Mouse (Mus musculus) kidney, adult 2 months (tissue): ENCODE data around the gene Zfx. TPM values are rescaled to one million over a fixed set of nuclear protein-coding genes. Genes with fewer than 3 reads are reported as not detected.

Source experiments
- DNase-seq: peaks from one replicate; pipeline ENCODE4 v3.0.0; 2021
- H3K27ac ChIP-seq: fragments of 200-500 bp; 2 replicates; pipeline ENCODE4 v1.5.1; 2012; ENCODE audit warnings: low read depth, low read length, control low read depth, inconsistent platforms; ENCODE audit not compliant: insufficient read depth
- H3K27me3 ChIP-seq: fragments of 200-500 bp; replicated peaks from 2 replicates; pipeline ENCODE4 v1.6.1; 2012; ENCODE audit warnings: mild to moderate bottlenecking, moderate library complexity, low read length, inconsistent platforms; ENCODE audit not compliant: control insufficient read depth, insufficient read depth
- H3K36me3 ChIP-seq: fragments of 200-500 bp; 2 replicates; pipeline ENCODE4 v1.6.1; 2012; ENCODE audit warnings: mild to moderate bottlenecking, moderate library complexity, low read length, inconsistent platforms; ENCODE audit not compliant: control insufficient read depth, insufficient read depth
- H3K4me1 ChIP-seq: fragments of 200-500 bp; 2 replicates; pipeline ENCODE4 v1.6.1; 2011; ENCODE audit warnings: low read length; ENCODE audit not compliant: control insufficient read depth, insufficient read depth
- H3K4me3 ChIP-seq: fragments of 200-500 bp; 2 replicates; pipeline ENCODE4 v1.5.1; 2011; ENCODE audit warnings: mild to moderate bottlenecking, low read depth, low read length, control low read depth; ENCODE audit not compliant: insufficient read depth
- CTCF ChIP-seq: fragments of 200-500 bp; conservative IDR thresholded peaks from 2 replicates; pipeline ENCODE4 v1.5.1; 2011; ENCODE audit warnings: low read depth, mild to moderate bottlenecking, control low read depth, low read length, moderate library complexity, mixed read lengths; ENCODE audit not compliant: insufficient read depth, insufficient read length
- POLR2A ChIP-seq: fragments of 200-500 bp; IDR thresholded peaks from one replicate; pipeline ENCODE4 v1.6.1; 2011; ENCODE audit warnings: low read depth, low read length, control low read depth
- WGBS: fragments of 180-500 bp; shearing (Covaris S2); methylation state at CpG from one replicate; pipeline ENCODE4 v1.1.7; 2018; 5-methylcytosine and 5-hydroxymethylcytosine counted together
- polyA plus RNA-seq: library from polyadenylated mRNA; depleted of rRNA; stranded (reverse); fragments of >200 nt; gene quantifications from 2 replicates; pipeline ENCODE4 v1.2.3, GENCODE M21; 2012

Gene Zfx
- polyA plus RNA-seq, 1 experiment = 5.4 TPM

DNA sequence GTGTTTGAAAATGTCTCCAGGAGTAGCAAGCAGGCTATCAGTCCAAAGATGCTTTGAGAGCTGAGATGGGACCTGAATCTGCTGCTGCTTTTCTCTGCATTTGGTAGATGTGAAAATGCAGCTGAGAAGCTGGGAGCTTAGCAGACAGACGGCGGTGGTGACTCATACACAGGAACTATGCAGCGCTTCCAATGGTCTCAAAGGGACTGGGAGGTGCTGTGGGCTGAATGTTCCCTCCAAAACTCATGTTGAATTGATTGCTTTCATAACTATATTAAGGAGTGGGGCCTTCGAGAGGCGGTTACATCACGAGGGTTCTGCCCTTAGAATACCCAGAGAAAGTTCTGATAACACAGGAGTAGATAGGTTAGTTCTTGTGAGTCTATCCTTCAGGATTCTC is 62.3 kb downstream of the Zfx start:
- no peaks in the 10 kb centered on the region for H3K27me3 ChIP-seq
- peak overlapping the region; percentile 28; the same call in 1 of the 2 replicates for H3K4me3 ChIP-seq
- TF ChIP-seq CTCF (no peak), POLR2A (no peak)
- no peaks in the 10 kb centered on the region for H3K4me1 ChIP-seq
- no peak overlapping the region for H3K27ac ChIP-seq
- peak; percentile 7 for DNase-seq
- no peaks in the 10 kb centered on the region for H3K36me3 ChIP-seq
- 45% methylated on average over 6 of the region's 6 CpGs for WGBS

DNA sequence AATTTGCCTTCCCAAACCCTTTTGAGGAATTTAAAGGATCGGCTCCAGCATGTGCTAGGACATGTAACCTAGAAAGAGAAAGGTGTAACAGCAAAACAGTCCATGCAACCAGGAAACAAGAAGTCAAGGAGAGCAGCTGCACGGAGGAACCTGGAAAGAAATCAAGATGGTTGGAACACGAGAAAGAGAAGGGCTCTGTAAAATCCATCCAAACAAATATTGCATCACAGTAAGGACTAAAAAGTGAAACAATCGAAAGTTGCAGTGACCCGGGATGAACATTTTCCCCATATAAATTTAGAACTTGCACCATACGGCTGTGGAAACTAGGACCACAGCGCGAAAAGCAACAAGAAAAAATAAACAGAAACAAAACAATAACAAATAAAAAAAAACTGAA is 62.8 kb downstream of the Zfx start:
- Histone ChIP-seq H3K36me3 (no peaks in the 10 kb centered on the region), H3K4me3 (no peak overlapping the region), H3K4me1 (no peaks in the 10 kb centered on the region), H3K27ac (no peak overlapping the region), H3K27me3 (no peaks in the 10 kb centered on the region)
- 45% methylated on average over 8 of the region's 8 CpGs for WGBS
- no peak for TF ChIP-seq CTCF
- no peak for TF ChIP-seq POLR2A
- DNase-seq = no peak

DNA sequence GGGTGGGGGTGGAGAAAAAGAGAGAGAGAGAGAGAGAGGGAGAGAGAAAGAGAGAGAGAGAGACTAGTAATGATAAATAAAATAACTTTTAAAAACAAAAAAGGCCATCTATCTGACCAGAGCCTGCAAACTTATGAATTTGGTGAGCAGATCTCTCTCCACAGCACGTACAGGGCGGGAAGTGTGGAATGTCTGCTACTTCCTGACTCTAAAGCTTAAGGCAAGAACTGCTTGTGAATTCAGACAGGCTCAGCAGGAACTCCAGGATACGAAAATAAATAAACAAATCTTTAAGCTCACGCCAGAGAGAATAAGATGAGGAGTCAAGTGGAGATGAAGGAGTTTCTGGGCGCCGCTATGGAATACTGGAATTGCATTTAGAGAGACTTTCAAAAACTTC is 64.8 kb downstream of the Zfx start:
- TF ChIP-seq POLR2A (no peak), CTCF (no peak)
- H3K27me3 ChIP-seq = no peaks in the 10 kb centered on the region
- H3K4me1 ChIP-seq = no peaks in the 10 kb centered on the region
- 36% methylated on average over 6 of the region's 6 CpGs for WGBS
- no peak for DNase-seq
- no peak overlapping the region for H3K27ac ChIP-seq
- no peak overlapping the region for H3K4me3 ChIP-seq
- H3K36me3 ChIP-seq = no peaks in the 10 kb centered on the region

DNA sequence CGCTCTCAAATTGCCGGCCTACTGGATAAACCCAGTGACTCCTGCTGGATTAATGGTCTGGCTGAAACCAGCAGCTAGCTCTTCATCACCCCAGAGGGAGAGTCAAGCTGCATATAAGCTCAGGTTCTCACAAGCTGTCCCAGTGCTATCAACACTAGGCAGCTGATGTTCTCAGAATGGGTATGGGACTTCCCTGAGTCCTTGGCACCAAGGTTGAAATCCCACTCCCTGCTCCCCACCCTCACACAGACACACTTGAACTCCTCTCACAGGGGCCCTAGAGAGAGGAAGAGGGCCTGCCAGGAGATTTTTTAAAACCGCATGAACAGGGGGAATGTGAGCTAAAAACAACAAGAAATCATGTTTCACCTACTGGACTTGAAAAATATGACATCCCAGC is 74.5 kb downstream of the Zfx start:
- 72% methylated on average over 3 of the region's 3 CpGs for WGBS
- Histone ChIP-seq H3K27me3 (no peaks in the 10 kb centered on the region), H3K36me3 (no peaks in the 10 kb centered on the region), H3K4me1 (no peaks in the 10 kb centered on the region; the same call in 1 of the 2 replicates), H3K27ac (no peak overlapping the region), H3K4me3 (no peak overlapping the region)
- DNase-seq = no peak
- TF ChIP-seq POLR2A = no peak
- TF ChIP-seq CTCF = no peak

DNA sequence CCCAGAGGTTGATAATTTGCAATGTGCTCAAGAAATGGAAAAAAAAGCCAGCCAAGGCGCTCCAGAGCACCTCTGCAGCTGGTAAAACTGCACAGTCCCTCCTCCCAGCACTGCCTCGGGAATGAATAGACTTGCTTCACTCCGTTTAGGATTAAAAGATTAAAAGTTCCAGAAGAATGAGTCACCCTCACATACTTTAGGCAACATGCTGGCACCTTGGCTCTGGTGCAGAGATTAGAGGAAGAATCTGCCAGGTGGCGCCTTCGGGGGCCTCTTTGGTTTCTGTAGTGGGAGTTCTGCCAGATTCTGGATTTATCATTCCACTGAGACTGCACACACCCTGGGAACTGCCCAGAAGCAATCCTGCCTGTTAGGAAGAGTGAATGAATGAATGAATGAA is 75.5 kb downstream of the Zfx start:
- WGBS = 16% methylated on average over 5 of the region's 5 CpGs
- no peaks in the 10 kb centered on the region for H3K36me3 ChIP-seq
- TF ChIP-seq POLR2A = no peak
- no peak for TF ChIP-seq CTCF
- no peaks in the 10 kb centered on the region; the same call in 1 of the 2 replicates for H3K4me1 ChIP-seq
- no peak overlapping the region for H3K4me3 ChIP-seq
- DNase-seq = peak; percentile 28
- H3K27ac ChIP-seq = no peak overlapping the region
- no peaks in the 10 kb centered on the region for H3K27me3 ChIP-seq

DNA sequence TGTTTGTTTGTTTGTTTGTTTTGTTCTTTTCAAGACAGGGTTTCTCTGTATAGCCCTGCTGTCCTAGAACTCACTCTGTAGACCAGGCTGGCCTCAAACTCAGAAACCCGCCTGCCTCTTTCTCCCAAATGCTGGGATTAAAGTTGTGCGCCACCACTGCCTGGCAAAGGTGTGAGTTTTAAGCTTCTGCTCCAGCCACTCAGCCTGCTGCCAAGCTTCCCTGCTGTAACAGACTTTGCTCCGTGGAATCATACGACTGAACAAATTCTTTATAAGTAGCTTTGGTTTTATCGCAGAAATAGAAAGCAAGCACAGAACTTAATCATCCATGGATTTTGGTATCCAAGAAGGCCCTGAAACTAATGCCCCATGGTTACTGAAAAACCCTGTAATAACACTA is 76.1 kb downstream of the Zfx start:
- 37% methylated on average over 5 of the region's 5 CpGs for WGBS

DNA sequence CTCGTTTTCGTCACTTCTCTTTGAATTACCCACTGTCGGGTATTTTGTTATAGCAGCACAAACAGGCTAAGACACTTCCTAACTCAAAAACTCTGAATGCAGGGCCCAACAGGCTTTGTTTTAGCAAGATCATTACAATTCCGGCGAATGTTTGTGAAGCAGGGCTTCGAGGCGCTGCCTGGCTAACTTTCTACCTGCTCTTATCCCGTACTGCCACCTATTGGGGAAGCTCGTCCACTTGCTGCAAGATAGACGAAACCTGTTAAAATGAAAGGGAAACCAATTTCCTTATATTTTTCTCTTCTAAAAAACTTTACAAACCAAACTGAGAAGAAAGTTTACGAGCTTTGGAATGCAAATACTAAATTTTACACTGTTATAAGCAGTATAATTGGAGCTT is 90.6 kb downstream of the Zfx start:
- no peak overlapping the region for H3K4me3 ChIP-seq
- no peak overlapping the region for H3K27ac ChIP-seq
- 14% methylated on average over 11 of the region's 11 CpGs for WGBS
- no peaks in the 10 kb centered on the region for H3K4me1 ChIP-seq
- H3K27me3 ChIP-seq = no peaks in the 10 kb centered on the region
- H3K36me3 ChIP-seq = no peaks in the 10 kb centered on the region
- TF ChIP-seq POLR2A (no peak), CTCF (peak; percentile 66)
- DNase-seq = peak; percentile 64

More for the DNA sequence above, 76.1 kb downstream of the Zfx start:
- peak; percentile 27 for DNase-seq
- H3K4me1 ChIP-seq = no peaks in the 10 kb centered on the region; the same call in 1 of the 2 replicates
- H3K27ac ChIP-seq = no peak overlapping the region
- no peak overlapping the region for H3K4me3 ChIP-seq
- H3K36me3 ChIP-seq = no peaks in the 10 kb centered on the region
- TF ChIP-seq CTCF = no peak
- TF ChIP-seq POLR2A = no peak
- no peaks in the 10 kb centered on the region for H3K27me3 ChIP-seq
